Mouse (Mus musculus): ENCODE data around the gene Rassf3.

GRCm38 (mm10) chr10:121481141-121481540, 5.0 kb upstream of the Rassf3 start:
- TF ChIP-seq EP300 (IDR thresholded peaks at IDR 0.05; ENCODE audit: low read depth): no peak
- no peak for TF ChIP-seq CTCF (IDR thresholded peaks at IDR 0.05; ENCODE audit: low read depth)
